Mouse (Mus musculus) MEL (cell line): ENCODE data around the gene Sgms1. TPM values are rescaled to one million over a fixed set of nuclear protein-coding genes. Genes with fewer than 3 reads are reported as not detected.

Experiments used
- DNase-seq: peaks from one replicate; pipeline ENCODE4 v3.0.0; 2011; ENCODE audit warnings: low read depth, low spot score
- H3K27ac ChIP-seq: 2 replicates; pipeline ENCODE4 v1.5.1; 2012; ENCODE audit warnings: low read depth, mild to moderate bottlenecking, control low read depth, low read length, moderate library complexity; ENCODE audit not compliant: control insufficient read depth
- H3K27me3 ChIP-seq, 2 experiments: fragments of 150-350 bp in 1 of 2; sonication (generic) in 1 of 2; 2 replicates each; pipeline ENCODE4 v1.6.1; 2012; ENCODE audit warnings: low read length in 2 of 2, mild to moderate bottlenecking in 2 of 2, improper control_type of control experiment in 1 of 2, moderate library complexity in 1 of 2; ENCODE audit not compliant: insufficient read depth in 2 of 2, control insufficient read depth in 1 of 2
- H3K36me3 ChIP-seq, 2 experiments: 2 replicates each; pipeline ENCODE4 v1.6.1; 2012 to 2014; ENCODE audit warnings: low read length in 2 of 2, improper control_type of control experiment in 1 of 2, inconsistent platforms in 1 of 2, mild to moderate bottlenecking in 1 of 2; ENCODE audit not compliant: insufficient read depth in 2 of 2, control insufficient read depth in 1 of 2
- H3K4me1 ChIP-seq, 2 experiments: fragments of 150-350 bp in 1 of 2; sonication (generic) in 1 of 2; 2 replicates each; pipeline ENCODE4 v1.6.1; 2012; ENCODE audit warnings: low read length in 2 of 2, improper control_type of control experiment in 1 of 2, mild to moderate bottlenecking in 1 of 2; ENCODE audit not compliant: insufficient read depth in 2 of 2, control insufficient read depth in 1 of 2
- H3K4me3 ChIP-seq, 2 experiments: fragments of 150-350 bp in 1 of 2; sonication (generic) in 1 of 2; 2 replicates each; pipeline ENCODE4 v1.5.1; 2012; ENCODE audit warnings: low read depth in 2 of 2, low read length in 2 of 2, mild to moderate bottlenecking in 2 of 2, moderate library complexity in 2 of 2, control low read depth in 1 of 2, improper control_type of control experiment in 1 of 2; ENCODE audit not compliant: control insufficient read depth in 1 of 2, insufficient read depth in 1 of 2
- H3K79me2 ChIP-seq: 2 replicates; pipeline ENCODE4 v1.6.1; 2012; ENCODE audit warnings: mild to moderate bottlenecking, low read length, moderate library complexity; ENCODE audit not compliant: control insufficient read depth, poor library complexity, insufficient read depth
- H3K9ac ChIP-seq: 2 replicates; pipeline ENCODE4 v1.6.1; 2012; ENCODE audit warnings: low read depth, mild to moderate bottlenecking, control low read depth, low read length, moderate library complexity; ENCODE audit not compliant: control insufficient read depth, poor library complexity, severe bottlenecking
- H3K9me3 ChIP-seq: fragments of 150-350 bp; sonication (generic); replicated peaks from 2 replicates; pipeline ENCODE4 v1.6.1; 2012; ENCODE audit warnings: mild to moderate bottlenecking, low read length, improper control_type of control experiment, moderate library complexity; ENCODE audit not compliant: insufficient read depth
- BHLHE40 ChIP-seq: IDR thresholded peaks from 2 replicates; pipeline ENCODE4 v1.6.1; 2012; ENCODE audit warnings: low read depth, mild to moderate bottlenecking, inconsistent platforms, low read length, improper control_type of control experiment, borderline replicate concordance
- CHD1 ChIP-seq: IDR thresholded peaks from 2 replicates; pipeline ENCODE4 v1.6.1; 2012; ENCODE audit warnings: low read depth, mild to moderate bottlenecking, inconsistent platforms, low read length, improper control_type of control experiment
- CHD2 ChIP-seq: IDR thresholded peaks from 2 replicates; pipeline ENCODE4 v1.6.1; 2011; ENCODE audit warnings: low read length, improper control_type of control experiment
- CTCF ChIP-seq, 3 experiments: IDR thresholded peaks in 2 of 3; conservative IDR thresholded peaks in 1 of 3; 2 replicates each; pipeline ENCODE4 v1.5.1; 2011 to 2012; ENCODE audit warnings: low read length in 3 of 3, low read depth in 2 of 3, mild to moderate bottlenecking in 2 of 3, improper control_type of control experiment in 1 of 3, inconsistent platforms in 1 of 3, mixed read lengths in 1 of 3, moderate library complexity in 1 of 3; ENCODE audit not compliant: control insufficient read depth in 1 of 3, insufficient read depth in 1 of 3, poor library complexity in 1 of 3, severe bottlenecking in 1 of 3
- ETS1 ChIP-seq: IDR thresholded peaks from 2 replicates; pipeline ENCODE4 v1.6.1; 2012; ENCODE audit warnings: low read depth, mild to moderate bottlenecking, inconsistent platforms, low read length, improper control_type of control experiment, moderate library complexity
- GABPA ChIP-seq: IDR thresholded peaks from 2 replicates; pipeline ENCODE4 v1.6.1; 2012; ENCODE audit warnings: low read depth, mild to moderate bottlenecking, inconsistent platforms, low read length, improper control_type of control experiment, moderate library complexity
- MAFK ChIP-seq: IDR thresholded peaks from 2 replicates; pipeline ENCODE4 v1.6.1; 2011; ENCODE audit warnings: low read depth, mild to moderate bottlenecking, low read length, improper control_type of control experiment, borderline replicate concordance
- MAZ ChIP-seq: IDR thresholded peaks from 2 replicates; pipeline ENCODE4 v1.6.1; 2012; ENCODE audit warnings: low read depth, mild to moderate bottlenecking, inconsistent platforms, low read length, improper control_type of control experiment
- MYC ChIP-seq: IDR thresholded peaks from 2 replicates; pipeline ENCODE4 v1.6.1; 2011; ENCODE audit warnings: low read depth, mild to moderate bottlenecking, low read length, improper control_type of control experiment, moderate library complexity
- POLR2A ChIP-seq, 2 experiments: IDR thresholded peaks; 2 replicates each; pipeline ENCODE4 v1.6.1; 2011 to 2012; ENCODE audit warnings: low read length in 2 of 2, mild to moderate bottlenecking in 2 of 2, control low read depth in 1 of 2, improper control_type of control experiment in 1 of 2, low read depth in 1 of 2, moderate library complexity in 1 of 2; ENCODE audit not compliant: control insufficient read depth in 1 of 2, insufficient read depth in 1 of 2, poor library complexity in 1 of 2
- POLR2AphosphoS2 ChIP-seq: IDR thresholded peaks from 2 replicates; pipeline ENCODE4 v1.6.1; 2011; ENCODE audit warnings: low read length, improper control_type of control experiment
- SIN3A ChIP-seq: IDR thresholded peaks from 2 replicates; pipeline ENCODE4 v1.6.1; 2012; ENCODE audit warnings: low read length, improper control_type of control experiment, inconsistent platforms
- SMC3 ChIP-seq: IDR thresholded peaks from 2 replicates; pipeline ENCODE4 v1.6.1; 2011; ENCODE audit warnings: low read depth, low read length, improper control_type of control experiment
- TAL1 ChIP-seq: IDR thresholded peaks from 2 replicates; pipeline ENCODE4 v1.6.1; 2012; ENCODE audit warnings: mild to moderate bottlenecking, inconsistent platforms, low read length, moderate library complexity, mixed read lengths
- TCF12 ChIP-seq: IDR thresholded peaks from 2 replicates; pipeline ENCODE4 v1.6.1; 2014; ENCODE audit warnings: low read depth, mild to moderate bottlenecking, inconsistent platforms, low read length, improper control_type of control experiment, moderate library complexity
- UBTF ChIP-seq: IDR thresholded peaks from 2 replicates; pipeline ENCODE4 v1.6.1; 2012; ENCODE audit warnings: low read depth, mild to moderate bottlenecking, inconsistent platforms, low read length, improper control_type of control experiment, moderate library complexity, borderline replicate concordance; ENCODE audit not compliant: insufficient read depth
- ZC3H11A ChIP-seq: IDR thresholded peaks from 2 replicates; pipeline ENCODE4 v1.6.1; 2012; ENCODE audit warnings: low read depth, mild to moderate bottlenecking, inconsistent platforms, low read length, improper control_type of control experiment
- ZNF384 ChIP-seq: IDR thresholded peaks from 2 replicates; pipeline ENCODE4 v1.6.1; 2012; ENCODE audit warnings: low read depth, mild to moderate bottlenecking, inconsistent platforms, low read length, improper control_type of control experiment
- polyA plus RNA-seq, 2 experiments: library from polyadenylated mRNA; stranded (reverse) in 1 of 2; unstranded in 1 of 2; fragments of >175 nt in 1 of 2; fragments of >200 nt in 1 of 2; gene quantifications; 2 replicates each; pipeline versions ENCODE4 v1.2.1 to v1.2.4; 2012; ENCODE audit warnings: low replicate concordance in 2 of 2, low read depth in 1 of 2; ENCODE audit not compliant: insufficient read length in 2 of 2, insufficient read depth in 1 of 2, missing spikeins in 1 of 2
- total RNA-seq: library from RNA; depleted of rRNA; stranded (reverse); fragments of 300-350 nt; gene quantifications from 2 replicates; pipeline ENCODE4 v1.2.3, GENCODE M21; 2012

Gene Sgms1
- total and polyA plus RNA-seq, 3 experiments: 16.3 to 18.5 TPM; not detected in 1

GRCm38 (mm10) chr19:32325100-32325768, 64.3 kb downstream of the Sgms1 start:
- peaks cover 0 to 5% of the 10 kb centered on the region in 2 experiments; a peak in 2 of 4 replicates for H3K36me3 ChIP-seq
- H3K27ac ChIP-seq: no peak overlapping the region
- no peak for DNase-seq
- no peaks in the 10 kb centered on the region for H3K27me3 ChIP-seq
- H3K79me2 ChIP-seq: no peaks in the 10 kb centered on the region
- no peak overlapping the region for H3K9ac ChIP-seq
- TF ChIP-seq BHLHE40: no peak
- no peak for TF ChIP-seq POLR2A (IDR thresholded peaks at IDR 0.05; ENCODE audit: control insufficient read depth in 1 of 2, insufficient read depth in 1 of 2, low read depth in 1 of 2, low read length in 2 of 2, poor library complexity in 1 of 2)
- no peak for TF ChIP-seq MAFK
- TF ChIP-seq ETS1: no peak
- TF ChIP-seq ZC3H11A: no peak
- no peak for TF ChIP-seq TCF12
- TF ChIP-seq CHD1: no peak
- no peak for TF ChIP-seq SIN3A
- TF ChIP-seq POLR2AphosphoS2: no peak
- TF ChIP-seq TAL1: no peak
- TF ChIP-seq, all 39 proteins: peak for 0
- H3K4me3 ChIP-seq: no peak overlapping the region
- H3K4me1 ChIP-seq: peaks cover 0 to 8% of the 10 kb centered on the region in 2 experiments; a peak in 2 of 4 replicates
- no peaks in the 10 kb centered on the region for H3K9me3 ChIP-seq

- no peaks in the 10 kb centered on the region for H3K79me2 ChIP-seq
- H3K9me3 ChIP-seq: no peaks in the 10 kb centered on the region
- H3K9ac ChIP-seq: no peak overlapping the region
- TF ChIP-seq GABPA (no peak), SMC3 (no peak), CTCF (IDR thresholded peaks at IDR 0.05 in 2 of 3, conservative IDR thresholded peaks at IDR 0.05 in 1 of 3; ENCODE audit: control insufficient read depth in 1 of 3, insufficient read depth in 1 of 3, low read depth in 2 of 3, low read length in 3 of 3, poor library complexity in 1 of 3, severe bottlenecking in 1 of 3) (no peak), MAZ (no peak), ZNF384 (no peak)
- no peak overlapping the region for H3K4me3 ChIP-seq
- H3K27me3 ChIP-seq: no peaks in the 10 kb centered on the region
- peaks cover 0 to 8% of the 10 kb centered on the region in 2 experiments; a peak in 2 of 4 replicates for H3K4me1 ChIP-seq
- DNase-seq: no peak
- H3K36me3 ChIP-seq: peaks cover 0 to 5% of the 10 kb centered on the region in 2 experiments; a peak in 2 of 4 replicates
- no peak overlapping the region for H3K27ac ChIP-seq
Measured at GRCm38 (mm10) chr19:32324550-32324949, 65.0 kb downstream of the Sgms1 start.

GRCm38 (mm10) chr19:32323070-32323469, 66.4 kb downstream of the Sgms1 start:
- Histone ChIP-seq H3K27ac (no peak overlapping the region), H3K9me3 (no peaks in the 10 kb centered on the region), H3K36me3 (peaks cover 0 to 2% of the 10 kb centered on the region in 2 experiments; a peak in 3 of 4 replicates), H3K4me1 (peaks cover 2% of the 10 kb centered on the region in 2 experiments; a peak in 3 of 4 replicates), H3K4me3 (no peak overlapping the region), H3K79me2 (no peaks in the 10 kb centered on the region), H3K27me3 (no peaks in the 10 kb centered on the region), H3K9ac (no peak overlapping the region)
- no peak for TF ChIP-seq MYC
- TF ChIP-seq CHD2: no peak
- no peak for TF ChIP-seq POLR2AphosphoS2
- no peak for TF ChIP-seq TAL1
- TF ChIP-seq UBTF: no peak
- DNase-seq: no peak
